Mouse (Mus musculus) bone marrow macrophage, adult 2 months (primary cell): Measurements from ENCODE around the gene Ppp1r21.

ENCODE experiments used
- CTCF ChIP-seq: IDR thresholded peaks from 2 replicates; pipeline ENCODE4 v1.5.1; 2012; ENCODE audit warnings: low read depth, mild to moderate bottlenecking, low read length, moderate library complexity
- POLR2A ChIP-seq: IDR thresholded peaks from 2 replicates; pipeline ENCODE4 v1.6.1; 2012; ENCODE audit warnings: mild to moderate bottlenecking, low read depth, low read length, borderline replicate concordance

- TF ChIP-seq POLR2A: no peak
- no peak for TF ChIP-seq CTCF
Observed at GRCm38 (mm10) chr17:88621374-88621773, 91.5 kb downstream of the Ppp1r21 start.
